Mouse (Mus musculus): ENCODE data around the gene Clec9a. TPM values are rescaled to one million over a fixed set of nuclear protein-coding genes. Genes with fewer than 3 reads are reported as not detected.

Clec9a gene
- polyA plus RNA-seq, 1 experiment: not detected

- Histone ChIP-seq H3K4me1 (ENCODE audit: control insufficient read depth) (no peaks in the 10 kb centered on the region), H3K27me3 (ENCODE audit: control insufficient read depth) (no peaks in the 10 kb centered on the region), H3K9me3 (ENCODE audit: control insufficient read depth, low read length) (no peaks in the 10 kb centered on the region), H3K36me3 (ENCODE audit: control insufficient read depth) (no peaks in the 10 kb centered on the region), H3K4me3 (replicated peaks) (no peak overlapping the region)
- no peak for TF ChIP-seq GATA1 (IDR thresholded peaks at IDR 0.05; ENCODE audit: low read length)
Measured at GRCm38 (mm10) chr6:129449743-129450142, 41.1 kb downstream of the Clec9a start.

- H3K4me1 ChIP-seq (ENCODE audit: control insufficient read depth): no peaks in the 10 kb centered on the region
- H3K9me3 ChIP-seq (ENCODE audit: control insufficient read depth, low read length): no peaks in the 10 kb centered on the region
- no peaks in the 10 kb centered on the region for H3K27me3 ChIP-seq (ENCODE audit: control insufficient read depth)
- TF ChIP-seq GATA1 (IDR thresholded peaks at IDR 0.05; ENCODE audit: low read length): no peak
- TF ChIP-seq TAL1 (IDR thresholded peaks at IDR 0.05; ENCODE audit: low read length): no peak
- H3K4me3 ChIP-seq (replicated peaks): no peak within 1 kb of the TSS
- no peaks in the 10 kb centered on the region for H3K36me3 ChIP-seq (ENCODE audit: control insufficient read depth)
Measured at GRCm38 (mm10) chr6:129451411-129452039, 42.9 kb downstream of the Clec9a start, which contains the start of gene Clec1a. TSS of gene Clec1a (minus strand) at chr6:129452000.

GRCm38 (mm10) chr6:129471386-129471785 is 62.7 kb downstream of the Clec9a start:
- no peaks in the 10 kb centered on the region for H3K27me3 ChIP-seq (ENCODE audit: control insufficient read depth)

GRCm38 (mm10) chr6:129472627-129473026 is 64.0 kb downstream of the Clec9a start:
- Histone ChIP-seq H3K36me3 (ENCODE audit: control insufficient read depth) (no peaks in the 10 kb centered on the region), H3K4me3 (replicated peaks) (no peak overlapping the region), H3K4me1 (ENCODE audit: control insufficient read depth) (no peaks in the 10 kb centered on the region), H3K27me3 (ENCODE audit: control insufficient read depth) (no peaks in the 10 kb centered on the region), H3K9me3 (ENCODE audit: control insufficient read depth, low read length) (no peaks in the 10 kb centered on the region)
- TF ChIP-seq TAL1 (IDR thresholded peaks at IDR 0.05; ENCODE audit: low read length) (no peak), GATA1 (IDR thresholded peaks at IDR 0.05; ENCODE audit: low read length) (no peak)

More at GRCm38 (mm10) chr6:129471386-129471785, 62.7 kb downstream of the Clec9a start:
- H3K9me3 ChIP-seq (ENCODE audit: control insufficient read depth, low read length): no peaks in the 10 kb centered on the region
- no peak overlapping the region for H3K4me3 ChIP-seq (replicated peaks)
- no peaks in the 10 kb centered on the region for H3K36me3 ChIP-seq (ENCODE audit: control insufficient read depth)
- no peaks in the 10 kb centered on the region for H3K4me1 ChIP-seq (ENCODE audit: control insufficient read depth)
- TF ChIP-seq GATA1 (IDR thresholded peaks at IDR 0.05; ENCODE audit: low read length) (no peak), TAL1 (IDR thresholded peaks at IDR 0.05; ENCODE audit: low read length) (no peak)

Other genes starting within 250 kb of the Clec9a start
- not detected in 2 replicates for gene Clec2d, start 228.2 kb upstream of the Clec9a start, polyA plus RNA-seq (2012)
- 0.02 and 0.04 TPM in 2 replicates for gene Cd69, start 133.4 kb upstream of the Clec9a start, polyA plus RNA-seq (2012)
- not detected in 2 replicates for gene 4922502D21Rik, start 77.1 kb upstream of the Clec9a start, polyA plus RNA-seq (2012)
- not detected in 2 replicates for gene Clec12a, start 66.2 kb upstream of the Clec9a start, polyA plus RNA-seq (2012)
- not detected in 2 replicates for gene Clec12b, start 23.0 kb upstream of the Clec9a start, polyA plus RNA-seq (2012)
- gene Clec1b, start 11.6 kb upstream of the Clec9a start, polyA plus RNA-seq (2012): not detected in 2 replicates
- not detected in 2 replicates for gene Clec1a, start 43.1 kb downstream of the Clec9a start, polyA plus RNA-seq (2012)
- gene Olr1, start 98.3 kb downstream of the Clec9a start, polyA plus RNA-seq (2012): not detected in 2 replicates
- gene Tmem52b, start 103.7 kb downstream of the Clec9a start, polyA plus RNA-seq (2012): not detected in 2 replicates
- gene Gabarapl1, start 124.3 kb downstream of the Clec9a start, polyA plus RNA-seq (2012): 5.3 and 7.9 TPM in 2 replicates
- not detected in 2 replicates for gene Klre1, start 169.0 kb downstream of the Clec9a start, polyA plus RNA-seq (2012)
- not detected in 2 replicates for gene Klrd1, start 182.9 kb downstream of the Clec9a start, polyA plus RNA-seq (2012)
- not detected in 2 replicates for gene Klrk1, start 215.0 kb downstream of the Clec9a start, polyA plus RNA-seq (2012)
- not detected in 2 replicates for gene Klrc3, start 234.5 kb downstream of the Clec9a start, polyA plus RNA-seq (2012)

Measured in erythroblast, embryonic 14.5 days (primary cell).